Mouse (Mus musculus) embryonic facial prominence, embryonic 14.5 days (tissue): ENCODE data around the gene Prkd2. TPM values are rescaled to one million over a fixed set of nuclear protein-coding genes. Genes with fewer than 3 reads are reported as not detected.

Source experiments
- ATAC-seq: fragments of 200-750 bp; cut with Nextera tagmentation; 2 replicates; pipeline ENCODE4 v1.8.0; 2017; ENCODE audit warnings: low read depth, moderate number of reproducible peaks, moderate TSS enrichment
- DNase-seq: peaks from one replicate; pipeline ENCODE4 v3.0.0-alpha.2; 2015; ENCODE audit warnings: low spot score
- H3K27ac ChIP-seq: fragments of 300-500 bp; sonication (generic); replicated peaks from 2 replicates; pipeline ENCODE4 v1.5.1; 2014; ENCODE audit warnings: low read depth, mild to moderate bottlenecking, low read length, moderate library complexity
- H3K27me3 ChIP-seq: fragments of 300-500 bp; sonication (generic); replicated peaks from 2 replicates; pipeline ENCODE4 v1.6.1; 2014; ENCODE audit warnings: low read length; ENCODE audit not compliant: control insufficient read depth, insufficient read depth
- H3K36me3 ChIP-seq: fragments of 300-500 bp; sonication (generic); 2 replicates; pipeline ENCODE4 v1.6.1; 2014; ENCODE audit warnings: low read length, mixed read lengths; ENCODE audit not compliant: control insufficient read depth, insufficient read depth
- H3K4me1 ChIP-seq: fragments of 300-500 bp; sonication (generic); 2 replicates; pipeline ENCODE4 v1.6.1; 2014; ENCODE audit warnings: antibody characterized with exemption, low read length; ENCODE audit not compliant: control insufficient read depth, insufficient read depth
- H3K4me2 ChIP-seq: fragments of 300-500 bp; sonication (generic); 2 replicates; pipeline ENCODE4 v1.6.1; 2014; ENCODE audit warnings: low read depth, mild to moderate bottlenecking, low read length, moderate library complexity, mixed read lengths
- H3K4me3 ChIP-seq: fragments of 300-500 bp; sonication (generic); 2 replicates; pipeline ENCODE4 v1.5.1; 2014; ENCODE audit warnings: low read depth, mild to moderate bottlenecking, low read length
- H3K9ac ChIP-seq: fragments of 300-500 bp; sonication (generic); 2 replicates; pipeline ENCODE4 v1.6.1; 2014; ENCODE audit warnings: low read depth, mild to moderate bottlenecking, low read length, moderate library complexity, mixed read lengths
- H3K9me3 ChIP-seq: fragments of 300-500 bp; sonication (generic); 2 replicates; pipeline ENCODE4 v1.6.1; 2016; ENCODE audit warnings: low read length; ENCODE audit not compliant: control insufficient read depth
- WGBS: fragments of 180-500 bp; shearing (Covaris S2); extraction: QIAGEN DNeasy Blood & Tissue Kit; methylation state at CpG from one replicate; pipeline ENCODE4 v1.1.7; 2014; 5-methylcytosine and 5-hydroxymethylcytosine counted together
- polyA plus RNA-seq: library from polyadenylated mRNA; unstranded; fragments of >200 nt; fragmentation: Nextera tagmentation; extraction: Ambion mirVana; gene quantifications from 2 replicates; pipeline ENCODE4 v1.2.1, GENCODE M21; 2014

Prkd2 gene
- polyA plus RNA-seq, 1 experiment from 2014 or later: 16.5 TPM

GRCm38 (mm10) chr7:16810920-16811648, 31.6 kb upstream of the Prkd2 start:
- 12% methylated on average over 23 of the region's 90 CpGs for WGBS
- Histone ChIP-seq H3K27ac (no peak overlapping the region; the same call in 1 of the 2 replicates), H3K4me1 (peaks cover 9% of the 10 kb centered on the region), H3K9ac (peak overlapping the region; percentile 58), H3K27me3 (peaks cover 10% of the 10 kb centered on the region), H3K4me3 (peak overlapping the region; percentile 46), H3K9me3 (no peaks in the 10 kb centered on the region), H3K4me2 (peak overlapping the region; percentile 88), H3K36me3 (peaks cover 51% of the 10 kb centered on the region)
- peak; percentile 41 for DNase-seq
- peak; percentile 26 for ATAC-seq

GRCm38 (mm10) chr7:16811649-16812070, 31.0 kb upstream of the Prkd2 start:
- peak overlapping the region; percentile 46 for H3K4me3 ChIP-seq
- ATAC-seq: no peak
- H3K36me3 ChIP-seq: peaks cover 47% of the 10 kb centered on the region

GRCm38 (mm10) chr7:16812505-16812904, 30.2 kb upstream of the Prkd2 start:
- no peak for DNase-seq
- Histone ChIP-seq H3K4me1 (peaks cover 12% of the 10 kb centered on the region), H3K27ac (no peak overlapping the region), H3K27me3 (peaks cover 10% of the 10 kb centered on the region), H3K4me3 (no peak overlapping the region), H3K36me3 (peaks cover 40% of the 10 kb centered on the region), H3K9me3 (no peaks in the 10 kb centered on the region), H3K9ac (no peak overlapping the region), H3K4me2 (no peak overlapping the region)
- ATAC-seq: no peak
- 69% methylated on average over 2 of the region's 2 CpGs for WGBS

More at GRCm38 (mm10) chr7:16811649-16812070, 31.0 kb upstream of the Prkd2 start:
- H3K27ac ChIP-seq: no peak overlapping the region
- whole genome bisulfite sequencing: 17% methylated on average over 17 of the region's 17 CpGs
- peak overlapping the region; percentile 88 for H3K4me2 ChIP-seq
- peaks cover 10% of the 10 kb centered on the region for H3K27me3 ChIP-seq
- H3K9ac ChIP-seq: peak overlapping the region; percentile 58
- no peaks in the 10 kb centered on the region for H3K9me3 ChIP-seq
- H3K4me1 ChIP-seq: peaks cover 9% of the 10 kb centered on the region
- DNase-seq: no peak

GRCm38 (mm10) chr7:16815351-16815941, 27.3 kb upstream of the Prkd2 start, which contains the start of gene Strn4:
TSS of gene Strn4 (plus strand) at chr7:16815889.
- Histone ChIP-seq H3K36me3 (peaks cover 17% of the 10 kb centered on the region; the same call in 1 of the 2 replicates), H3K4me3 (peak within 1 kb of the TSS; percentile 99), H3K4me1 (peaks cover 41% of the 10 kb centered on the region), H3K9ac (peak within 1 kb of the TSS; percentile 100), H3K4me2 (peak within 1 kb of the TSS; percentile 83), H3K27ac (peak within 1 kb of the TSS; percentile 99), H3K27me3 (peaks cover 10% of the 10 kb centered on the region), H3K9me3 (no peaks in the 10 kb centered on the region)
- 0% methylated on average over 1 of the region's 1 CpGs for WGBS
- ATAC-seq (peak; percentile 51), DNase-seq (peak; percentile 83)

GRCm38 (mm10) chr7:16816078-16816474, 26.6 kb upstream of the Prkd2 start:
- Histone ChIP-seq H3K4me1 (peaks cover 38% of the 10 kb centered on the region), H3K27me3 (peaks cover 9% of the 10 kb centered on the region), H3K27ac (peak overlapping the region; percentile 99), H3K4me2 (peak overlapping the region; percentile 83), H3K36me3 (peaks cover 13% of the 10 kb centered on the region; the same call in 1 of the 2 replicates), H3K9ac (peak overlapping the region; percentile 100), H3K4me3 (peak overlapping the region; percentile 99), H3K9me3 (no peaks in the 10 kb centered on the region)
- ATAC-seq (peak; percentile 85), DNase-seq (peak; percentile 93)
- WGBS: under 1% methylated on average over 12 of the region's 55 CpGs

GRCm38 (mm10) chr7:16816475-16817122, 26.1 kb upstream of the Prkd2 start, which contains the start of gene Fkrp:
TSS of gene Fkrp (minus strand) at chr7:16816732.
- Histone ChIP-seq H3K9ac (peak within 1 kb of the TSS; percentile 100), H3K27me3 (peaks cover 4% of the 10 kb centered on the region), H3K4me2 (peak within 1 kb of the TSS; percentile 83), H3K4me3 (peak within 1 kb of the TSS; percentile 99), H3K4me1 (peaks cover 41% of the 10 kb centered on the region), H3K9me3 (no peaks in the 10 kb centered on the region), H3K27ac (peak within 1 kb of the TSS; percentile 99), H3K36me3 (peaks cover 13% of the 10 kb centered on the region; the same call in 1 of the 2 replicates)
- DNase-seq (peak; percentile 34), ATAC-seq (peak; percentile 62)
- WGBS: 0% methylated on average over 24 of the region's 64 CpGs

- peaks cover 41% of the 10 kb centered on the region for H3K4me1 ChIP-seq
- ATAC-seq: no peak
- 33% methylated on average over 3 of the region's 3 CpGs for WGBS
Observed at GRCm38 (mm10) chr7:16817693-16818092, 25.0 kb upstream of the Prkd2 start.

GRCm38 (mm10) chr7:16819794-16820193, 22.9 kb upstream of the Prkd2 start:
- H3K27me3 ChIP-seq: no peaks in the 10 kb centered on the region
- no peaks in the 10 kb centered on the region for H3K9me3 ChIP-seq
- H3K36me3 ChIP-seq: peaks cover 24% of the 10 kb centered on the region; the same call in 1 of the 2 replicates
- WGBS: 71% methylated on average over 5 of the region's 5 CpGs
- H3K4me2 ChIP-seq: no peak overlapping the region
- no peak overlapping the region for H3K27ac ChIP-seq
- no peak for DNase-seq
- peaks cover 41% of the 10 kb centered on the region for H3K4me1 ChIP-seq
- no peak overlapping the region for H3K9ac ChIP-seq
- no peak for ATAC-seq
- H3K4me3 ChIP-seq: no peak overlapping the region

More at GRCm38 (mm10) chr7:16817693-16818092, 25.0 kb upstream of the Prkd2 start:
- H3K4me3 ChIP-seq: peak overlapping the region; percentile 99
- H3K9ac ChIP-seq: peak overlapping the region; percentile 100
- no peak overlapping the region for H3K27ac ChIP-seq
- no peaks in the 10 kb centered on the region; the same call in 1 of the 2 replicates for H3K27me3 ChIP-seq
- H3K9me3 ChIP-seq: no peaks in the 10 kb centered on the region
- H3K36me3 ChIP-seq: peaks cover 17% of the 10 kb centered on the region; the same call in 1 of the 2 replicates
- peak; percentile 15 for DNase-seq
- H3K4me2 ChIP-seq: peak overlapping the region; percentile 83
